Mouse (Mus musculus): ENCODE results near the gene H2al1k. TPM values are rescaled to one million over a fixed set of nuclear protein-coding genes. Genes with fewer than 3 reads are reported as not detected.
"Not testable (repeated sequence)": the region's sequence is repeated elsewhere in the genome, so short reads cannot be mapped to it uniquely, and the experiment has no call there.

Gene H2al1k
- not detected for total RNA-seq (2021)
- long read RNA-seq, experiment 1, result 0 reads
- long read RNA-seq, experiment 2, result 0 reads

- not testable (repeated sequence) for DNase-seq
Observed at GRCm38 (mm10) chrX:9350327-9350726, at the start of gene H2al1k. H2al1k (plus strand) TSS chrX:9350627.

GRCm38 (mm10) chrX:9302791-9303190, 47.6 kb upstream of the H2al1k start:
- no peak for DNase-seq

- DNase-seq, result no peak
Observed at GRCm38 (mm10) chrX:9303455-9303854, 47.0 kb upstream of the H2al1k start.

GRCm38 (mm10) chrX:9316457-9316856, 34.0 kb upstream of the H2al1k start:
- DNase-seq, result not testable (repeated sequence)

GRCm38 (mm10) chrX:9327954-9328353, 22.5 kb upstream of the H2al1k start:
- not testable (repeated sequence) for DNase-seq

- not testable (repeated sequence) for DNase-seq
Observed at GRCm38 (mm10) chrX:9332366-9332962, 18.0 kb upstream of the H2al1k start.

GRCm38 (mm10) chrX:9333035-9333434, 17.4 kb upstream of the H2al1k start:
- DNase-seq, result peak; percentile 23

- not testable (repeated sequence) for DNase-seq
Observed at GRCm38 (mm10) chrX:9334996-9335395, 15.4 kb upstream of the H2al1k start.

- DNase-seq, result peak; percentile 16
Observed at GRCm38 (mm10) chrX:9374012-9374411, 23.6 kb downstream of the H2al1k start.

GRCm38 (mm10) chrX:9375927-9376326, 25.5 kb downstream of the H2al1k start:
- not testable (repeated sequence) for DNase-seq

Other genes with a start within 250 kb of the H2al1k start
- gene 4930402K13Rik, start 246.1 kb upstream of the H2al1k start, total RNA-seq (2021), result not detected
- gene Lancl3, start 150.7 kb upstream of the H2al1k start, total RNA-seq (2021), result under 1 TPM; 0.11 to 0.26 TPM
- not detected for gene Gm14862, start 93.7 kb upstream of the H2al1k start, total RNA-seq (2021)
- gene Xk, start 77.9 kb upstream of the H2al1k start, total RNA-seq (2021), result 1 to 10 TPM; 3.1 to 3.4 TPM
- gene H2al1m, start 66.9 kb upstream of the H2al1k start, total RNA-seq (2021), result not detected
- gene Cybb, start 137.1 kb downstream of the H2al1k start, total RNA-seq (2021), result 1 to 10 TPM; 2.9 to 6.3 TPM
- gene H2al1o, start 221.8 kb downstream of the H2al1k start, total RNA-seq (2021), result not detected

Data from gastrocnemius, postnatal 10 days (tissue).